Mouse (Mus musculus): ENCODE results near the gene Slc9a9.

DNA sequence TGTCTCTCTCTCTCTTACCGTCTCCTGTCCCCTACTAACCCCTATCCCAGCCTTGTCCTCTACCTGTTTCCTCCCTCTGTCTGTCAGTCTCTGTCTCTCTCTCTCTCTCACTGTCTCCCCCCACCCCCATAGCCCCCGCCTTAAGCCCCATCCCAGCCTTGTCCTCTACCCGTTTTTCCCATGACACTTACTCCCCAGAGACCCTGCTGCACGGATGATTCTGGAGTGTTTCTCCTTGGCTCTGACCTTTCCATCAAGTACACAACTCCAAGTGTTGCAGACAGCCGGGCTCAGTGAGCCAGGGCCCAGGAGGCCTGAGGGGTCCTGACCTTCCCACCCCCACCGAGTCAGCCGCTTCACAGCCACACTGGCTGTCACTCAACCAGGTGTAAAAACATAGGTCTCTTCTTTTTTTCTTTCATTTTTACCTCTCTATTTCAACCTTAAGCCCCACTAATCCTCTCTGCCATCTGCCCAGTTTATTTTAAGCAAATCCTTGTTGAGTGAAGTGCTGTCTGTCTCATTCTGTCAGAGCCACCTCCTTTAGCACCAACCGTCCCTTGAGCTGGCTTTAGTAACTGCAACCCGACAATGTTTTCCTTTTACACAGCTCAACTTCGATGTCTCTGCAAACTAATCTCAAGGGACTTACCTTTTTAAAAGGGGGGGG lies 32.4 kb downstream of the Slc9a9 start:
- TF ChIP-seq MYOD1 (IDR thresholded peaks at IDR 0.05; ENCODE audit: control insufficient read depth, insufficient read length, low read depth) (no peak), CTCF (IDR thresholded peaks at IDR 0.05; ENCODE audit: control insufficient read depth, insufficient read depth, insufficient read length) (no peak)

All from C2C12 (cell line).